Mouse (Mus musculus): Measurements from ENCODE around the gene Vamp5. TPM values are rescaled to one million over a fixed set of nuclear protein-coding genes. Genes with fewer than 3 reads are reported as not detected.

Gene Vamp5
- total and polyA plus RNA-seq, 3 experiments, result 465 to 593 TPM; not detected in 1

DNA sequence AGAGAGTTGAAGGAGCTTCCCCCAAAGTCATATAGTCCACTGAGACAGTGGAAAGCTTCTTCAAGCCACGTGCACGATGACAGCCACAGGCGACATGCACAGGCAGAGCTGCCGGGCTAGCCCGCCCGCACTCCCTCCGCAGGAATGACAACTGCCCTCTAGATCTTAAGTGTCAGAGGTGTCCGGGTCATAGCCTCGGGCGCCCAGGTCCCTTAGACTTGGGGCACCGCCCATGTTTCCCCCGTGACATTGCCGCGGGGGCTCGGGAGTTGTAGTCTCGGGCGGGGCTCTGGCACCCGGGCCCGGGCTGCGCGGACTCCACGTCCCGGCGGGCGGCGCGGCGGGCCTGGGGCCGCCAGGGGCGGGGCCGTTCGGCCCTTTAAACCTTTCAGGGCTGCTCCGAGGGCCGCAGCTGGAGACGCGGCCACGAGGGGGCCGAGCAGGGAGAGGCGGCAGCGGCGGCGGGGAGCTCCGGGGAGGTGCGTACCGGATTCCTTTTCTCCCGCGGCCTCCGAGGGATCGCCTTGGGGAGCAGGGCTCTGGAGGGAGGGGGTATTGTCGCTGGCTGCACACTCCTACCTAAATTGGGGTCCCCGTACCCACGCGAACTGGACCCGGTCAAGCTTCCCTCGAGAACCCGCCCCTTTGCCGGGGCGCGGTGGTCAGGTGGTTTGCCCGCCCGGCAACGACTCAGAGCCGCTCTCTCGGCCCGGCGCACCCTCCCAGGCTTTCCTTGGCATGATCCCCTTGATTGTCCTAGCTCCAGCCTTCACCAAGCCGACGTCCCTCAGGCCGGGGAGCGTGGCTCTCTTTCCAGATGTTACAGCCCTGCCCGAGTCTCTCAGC, 25.0 kb downstream of the Vamp5 start, which contains the start of gene Tmem150a:
TSS of gene Tmem150a (plus strand) at position 382 of the 846 bp plus-strand sequence.
- Histone ChIP-seq H3K36me3 (ENCODE audit: control insufficient read depth in 1 of 2, insufficient read depth in 2 of 2, low read length in 2 of 2) (peaks cover 6 to 15% of the 10 kb centered on the region in 2 experiments), H3K4me3 (ENCODE audit: control insufficient read depth in 1 of 2, insufficient read depth in 1 of 2, low read depth in 2 of 2, low read length in 2 of 2) (no peak within 1 kb of the TSS), H3K9ac (ENCODE audit: control insufficient read depth, low read depth, low read length, poor library complexity, severe bottlenecking) (no peak within 1 kb of the TSS), H3K9me3 (replicated peaks; ENCODE audit: insufficient read depth, low read length) (no peaks in the 10 kb centered on the region), H3K79me2 (ENCODE audit: control insufficient read depth, insufficient read depth, low read length, poor library complexity) (peaks cover 5% of the 10 kb centered on the region; the same call in 1 of the 2 replicates), H3K27ac (ENCODE audit: control insufficient read depth, low read depth, low read length) (no peak within 1 kb of the TSS), H3K27me3 (ENCODE audit: control insufficient read depth in 1 of 2, insufficient read depth in 2 of 2, low read length in 2 of 2) (no peaks in the 10 kb centered on the region), H3K4me1 (ENCODE audit: control insufficient read depth in 1 of 2, insufficient read depth in 2 of 2, low read length in 2 of 2) (peaks cover 5 to 12% of the 10 kb centered on the region in 2 experiments)
- DNase-seq (ENCODE audit: low read depth, low spot score), result no peak
- TF ChIP-seq SIN3A (IDR thresholded peaks at IDR 0.05; ENCODE audit: low read length) (no peak), ZC3H11A (IDR thresholded peaks at IDR 0.05; ENCODE audit: low read depth, low read length) (no peak), TCF12 (IDR thresholded peaks at IDR 0.05; ENCODE audit: low read depth, low read length) (no peak), USF2 (IDR thresholded peaks at IDR 0.05; ENCODE audit: borderline replicate concordance in 1 of 2, insufficient read depth in 1 of 2, low read depth in 1 of 2, low read length in 2 of 2) (no peak), MYB (IDR thresholded peaks at IDR 0.05; ENCODE audit: low read depth, low read length) (no peak), KAT2A (conservative IDR thresholded peaks at IDR 0.05; ENCODE audit: low read depth, low read length) (no peak), ZKSCAN1 (IDR thresholded peaks at IDR 0.05; ENCODE audit: low read depth, low read length) (no peak), MXI1 (IDR thresholded peaks at IDR 0.05; ENCODE audit: low read depth, low read length) (no peak), GATA1 (IDR thresholded peaks at IDR 0.05; ENCODE audit: low read depth, low read length) (no peak), NELFE (IDR thresholded peaks at IDR 0.05; ENCODE audit: low read depth, low read length) (no peak), HCFC1 (IDR thresholded peaks at IDR 0.05; ENCODE audit: low read depth, low read length) (no peak), POLR2AphosphoS2 (IDR thresholded peaks at IDR 0.05; ENCODE audit: low read length) (no peak), BHLHE40 (IDR thresholded peaks at IDR 0.05; ENCODE audit: borderline replicate concordance, low read depth, low read length) (no peak), RCOR1 (IDR thresholded peaks at IDR 0.05; ENCODE audit: low read depth, low read length) (no peak), UBTF (IDR thresholded peaks at IDR 0.05; ENCODE audit: borderline replicate concordance, insufficient read depth, low read depth, low read length) (no peak), GABPA (IDR thresholded peaks at IDR 0.05; ENCODE audit: low read depth, low read length) (no peak), MAX (IDR thresholded peaks at IDR 0.05; ENCODE audit: low read length) (no peak), ZNF384 (IDR thresholded peaks at IDR 0.05; ENCODE audit: low read depth, low read length) (no peak), POLR2AphosphoS5 (IDR thresholded peaks at IDR 0.05; ENCODE audit: borderline replicate concordance, low read depth, low read length) (no peak)

Measured in MEL (cell line).